Mouse (Mus musculus) intestine, embryonic 15.5 days (tissue): ENCODE data around the gene Ssu72. TPM values are rescaled to one million over a fixed set of nuclear protein-coding genes. Genes with fewer than 3 reads are reported as not detected.
A peak's percentile ranks its signal among the peaks of the same experiment; 100 is the strongest.

Experiments used
- ATAC-seq: fragments of 200-750 bp; cut with Nextera tagmentation; 2 replicates; pipeline ENCODE4 v1.8.0; 2017; ENCODE audit warnings: moderate TSS enrichment, moderate library complexity
- H3K27ac ChIP-seq: fragments of 300-500 bp; sonication (generic); 2 replicates; pipeline ENCODE4 v1.5.1; 2015; ENCODE audit warnings: mild to moderate bottlenecking, inconsistent platforms
- H3K27me3 ChIP-seq: fragments of 300-500 bp; sonication (generic); replicated peaks from 2 replicates; pipeline ENCODE4 v1.6.1; 2015; ENCODE audit warnings: inconsistent platforms
- H3K36me3 ChIP-seq: fragments of 300-500 bp; sonication (generic); 2 replicates; pipeline ENCODE4 v1.6.1; 2015; ENCODE audit warnings: inconsistent platforms
- H3K4me1 ChIP-seq: fragments of 300-500 bp; sonication (generic); replicated peaks from 2 replicates; pipeline ENCODE4 v1.6.1; 2015; ENCODE audit warnings: inconsistent platforms
- H3K4me2 ChIP-seq: fragments of 300-500 bp; sonication (generic); replicated peaks from 2 replicates; pipeline ENCODE4 v1.6.1; 2015; ENCODE audit warnings: mild to moderate bottlenecking, inconsistent platforms
- H3K4me3 ChIP-seq: fragments of 300-500 bp; sonication (generic); replicated peaks from 2 replicates; pipeline ENCODE4 v1.5.1; 2015; ENCODE audit warnings: inconsistent platforms
- H3K9ac ChIP-seq: fragments of 300-500 bp; sonication (generic); 2 replicates; pipeline ENCODE4 v1.6.1; 2015; ENCODE audit warnings: inconsistent platforms
- H3K9me3 ChIP-seq: fragments of 300-500 bp; sonication (generic); 2 replicates; pipeline ENCODE4 v1.6.1; 2016; ENCODE audit warnings: inconsistent platforms
- WGBS: fragments of 180-500 bp; shearing (Covaris S2); methylation state at CpG from one replicate; pipeline ENCODE4 v1.1.7; 2015; 5-methylcytosine and 5-hydroxymethylcytosine counted together
- polyA plus RNA-seq: library from polyadenylated mRNA; unstranded; fragments of >200 nt; fragmentation: Nextera tagmentation; extraction: Ambion mirVana; gene quantifications from 2 replicates; pipeline ENCODE4 v1.2.1, GENCODE M21; 2015

Gene Ssu72
- polyA plus RNA-seq, 1 experiment from 2014 or later: 153 TPM

- Histone ChIP-seq H3K4me3 (no peak overlapping the region), H3K4me2 (no peak overlapping the region), H3K36me3 (no peaks in the 10 kb centered on the region), H3K4me1 (peaks cover 38% of the 10 kb centered on the region; the same call in 1 of the 2 replicates), H3K27me3 (no peaks in the 10 kb centered on the region), H3K9me3 (no peaks in the 10 kb centered on the region), H3K9ac (no peak overlapping the region), H3K27ac (0 out of 2 replicates have a peak overlapping the region, but pooled peaks have one; percentile 6)
- ATAC-seq: no peak
- 52% methylated on average over 2 of the region's 2 CpGs for WGBS
Measured at GRCm38 (mm10) chr4:155776704-155777335, 72.2 kb downstream of the Ssu72 start.

- H3K4me3 ChIP-seq: no peak overlapping the region
- no peak overlapping the region for H3K4me2 ChIP-seq
- H3K9me3 ChIP-seq: no peaks in the 10 kb centered on the region
- no peaks in the 10 kb centered on the region for H3K27me3 ChIP-seq
- H3K27ac ChIP-seq: no peak overlapping the region
- WGBS: 76% methylated on average over 2 of the region's 2 CpGs
- H3K9ac ChIP-seq: no peak overlapping the region
- H3K36me3 ChIP-seq: no peaks in the 10 kb centered on the region
- no peak for ATAC-seq
- peaks cover 35% of the 10 kb centered on the region; the same call in 1 of the 2 replicates for H3K4me1 ChIP-seq
Measured at GRCm38 (mm10) chr4:155777816-155778215, 73.2 kb downstream of the Ssu72 start.

- Histone ChIP-seq H3K27me3 (no peaks in the 10 kb centered on the region), H3K4me2 (no peak overlapping the region), H3K27ac (no peak overlapping the region), H3K36me3 (no peaks in the 10 kb centered on the region), H3K9ac (no peak overlapping the region), H3K9me3 (no peaks in the 10 kb centered on the region), H3K4me3 (no peak overlapping the region), H3K4me1 (peaks cover 26% of the 10 kb centered on the region)
- ATAC-seq: no peak
- 82% methylated on average over 4 of the region's 4 CpGs for WGBS
Measured at GRCm38 (mm10) chr4:155779498-155779897, 74.9 kb downstream of the Ssu72 start.

- H3K36me3 ChIP-seq: no peaks in the 10 kb centered on the region
- H3K4me3 ChIP-seq: no peak overlapping the region
- H3K4me2 ChIP-seq: no peak overlapping the region
- peaks cover 16% of the 10 kb centered on the region for H3K4me1 ChIP-seq
- 24% methylated on average over 6 of the region's 6 CpGs for WGBS
- ATAC-seq: no peak
- no peaks in the 10 kb centered on the region for H3K27me3 ChIP-seq
- no peaks in the 10 kb centered on the region for H3K9me3 ChIP-seq
- peak overlapping the region; percentile 62 for H3K27ac ChIP-seq
- H3K9ac ChIP-seq: no peak overlapping the region
Measured at GRCm38 (mm10) chr4:155780895-155781294, 76.3 kb downstream of the Ssu72 start.

Other genes starting within 250 kb of the Ssu72 start
- gene Tmem52, start 235.7 kb upstream of the Ssu72 start, polyA plus RNA-seq: 2.1 and 2.2 TPM in 2 replicates
- 460 and 467 TPM in 2 replicates for gene Gnb1, start 213.4 kb upstream of the Ssu72 start, polyA plus RNA-seq
- 91.6 and 93.4 TPM in 2 replicates for gene Nadk, start 142.4 kb upstream of the Ssu72 start, polyA plus RNA-seq
- gene Slc35e2, start 103.4 kb upstream of the Ssu72 start, polyA plus RNA-seq: 7.0 and 7.2 TPM in 2 replicates
- 50.2 and 53.9 TPM in 2 replicates for gene Cdk11b, start 79.9 kb upstream of the Ssu72 start, polyA plus RNA-seq
- gene Gm10563, start 59.4 kb upstream of the Ssu72 start, polyA plus RNA-seq: not detected in 2 replicates
- gene Mmp23, start 51.4 kb upstream of the Ssu72 start, polyA plus RNA-seq: 36.8 and 38.0 TPM in 2 replicates
- 17.8 and 22.6 TPM in 2 replicates for gene Mib2, start 35.6 kb upstream of the Ssu72 start, polyA plus RNA-seq
- gene Fndc10, start 10.5 kb upstream of the Ssu72 start, polyA plus RNA-seq: 6.1 and 7.6 TPM in 2 replicates
- gene Tmem240, start 30.0 kb downstream of the Ssu72 start, polyA plus RNA-seq: 0.80 and 0.84 TPM in 2 replicates
- gene Atad3a, start 56.3 kb downstream of the Ssu72 start, polyA plus RNA-seq: 135 and 156 TPM in 2 replicates
- gene Vwa1, start 69.9 kb downstream of the Ssu72 start, polyA plus RNA-seq: 16.7 TPM in 2 replicates
- 1.00 and 1.1 TPM in 2 replicates for gene Tmem88b, start 81.1 kb downstream of the Ssu72 start, polyA plus RNA-seq
- not detected in 2 replicates for gene Ankrd65, start 85.6 kb downstream of the Ssu72 start, polyA plus RNA-seq
- 225 and 226 TPM in 2 replicates for gene Mrpl20, start 98.1 kb downstream of the Ssu72 start, polyA plus RNA-seq
- 132 and 138 TPM in 2 replicates for gene Ccnl2, start 107.7 kb downstream of the Ssu72 start, polyA plus RNA-seq
- 169 and 171 TPM in 2 replicates for gene Aurkaip1, start 126.5 kb downstream of the Ssu72 start, polyA plus RNA-seq
- gene Mxra8, start 134.9 kb downstream of the Ssu72 start, polyA plus RNA-seq: 76.9 and 81.3 TPM in 2 replicates
- 9.9 and 11.9 TPM in 2 replicates for gene Dvl1, start 142.6 kb downstream of the Ssu72 start, polyA plus RNA-seq
- gene Tas1r3, start 158.6 kb downstream of the Ssu72 start, polyA plus RNA-seq: 0.25 and 0.51 TPM in 2 replicates
- gene Cptp, start 164.6 kb downstream of the Ssu72 start, polyA plus RNA-seq: 20.3 and 20.6 TPM in 2 replicates
- 61.3 and 64.1 TPM in 2 replicates for gene Ints11, start 164.7 kb downstream of the Ssu72 start, polyA plus RNA-seq
- gene Pusl1, start 187.0 kb downstream of the Ssu72 start, polyA plus RNA-seq: 46.6 and 54.0 TPM in 2 replicates
- gene Acap3, start 187.0 kb downstream of the Ssu72 start, polyA plus RNA-seq: 12.2 and 13.7 TPM in 2 replicates
- gene Ube2j2, start 239.0 kb downstream of the Ssu72 start, polyA plus RNA-seq: 100 and 105 TPM in 2 replicates